ENCODE assay signal across 21 mouse cellular contexts in genomic region chr2:74363255-74363654, GRCm38 (mm10).
DNase-seq lines count a peak whose midpoint lies in the region; ATAC-seq and TF ChIP-seq lines count a peak whose summit lies in the region.
"Had no signal": no experiment of that assay in that cellular context is flagged by ENCODE, and none has a peak within 500 bp of the region (broad histone marks: within the 10 kb centered on the region; RNA-seq: fewer than 3 reads in every experiment).

No protein-coding gene starts in this region.

- no peaks in the 10 kb centered on the region for H3K27me3 ChIP-seq in midbrain, embryonic 11.5 days (ENCODE audit: control insufficient read depth, insufficient read depth, low read length)
- no peaks in the 10 kb centered on the region for H3K27me3 ChIP-seq in midbrain, postnatal 0 days (ENCODE audit: insufficient read depth, low read length)
- H3K27me3 ChIP-seq: forebrain, embryonic 13.5 days; heart, embryonic 13.5 days; hindbrain, embryonic 12.5 days; hindbrain, embryonic 15.5 days had no signal

- H3K9ac ChIP-seq in midbrain, embryonic 11.5 days (ENCODE audit: low read length), result no peak overlapping the region
- no peak overlapping the region for H3K9ac ChIP-seq in midbrain, postnatal 0 days (replicated peaks; ENCODE audit: low read length, poor library complexity, severe bottlenecking)
- H3K9ac ChIP-seq: forebrain, embryonic 13.5 days; heart, embryonic 13.5 days; hindbrain, embryonic 12.5 days; hindbrain, embryonic 15.5 days had no signal

- H3K27ac ChIP-seq in gastrocnemius, adult 2 months, result peak overlapping the region; percentile 53; the same call in 1 of the 2 replicates
- H3K27ac ChIP-seq in midbrain, embryonic 11.5 days (ENCODE audit: low read depth, low read length), result no peak overlapping the region
- no peak overlapping the region for H3K27ac ChIP-seq in midbrain, postnatal 0 days (ENCODE audit: low read depth, low read length)
- H3K27ac ChIP-seq: forebrain, embryonic 10.5 days; forebrain, embryonic 13.5 days; heart, adult 2 months; heart, embryonic 10.5 days; heart, embryonic 13.5 days; hindbrain, embryonic 12.5 days; hindbrain, embryonic 15.5 days had no signal

- WGBS in midbrain, embryonic 11.5 days, result 90% methylated on average over 2 of the region's 2 CpGs
- 86% methylated on average over 2 of the region's 2 CpGs for WGBS in midbrain, postnatal 0 days

- H3K36me3 ChIP-seq in midbrain, embryonic 11.5 days (ENCODE audit: control insufficient read depth, insufficient read depth, low read length), result no peaks in the 10 kb centered on the region
- H3K36me3 ChIP-seq in midbrain, postnatal 0 days (ENCODE audit: insufficient read depth, low read length), result no peaks in the 10 kb centered on the region
- H3K36me3 ChIP-seq: forebrain, embryonic 10.5 days; heart, embryonic 10.5 days; heart, embryonic 13.5 days; hindbrain, embryonic 12.5 days; hindbrain, embryonic 15.5 days had no signal

- no peak overlapping the region for H3K4me3 ChIP-seq in gastrocnemius, adult 2 months
- no peak overlapping the region for H3K4me3 ChIP-seq in midbrain, embryonic 11.5 days (ENCODE audit: low read depth, low read length)
- no peak overlapping the region for H3K4me3 ChIP-seq in midbrain, postnatal 0 days (ENCODE audit: low read depth, low read length)
- H3K4me3 ChIP-seq: forebrain, embryonic 10.5 days; forebrain, embryonic 13.5 days; heart, adult 2 months; heart, embryonic 10.5 days; heart, embryonic 13.5 days; hindbrain, embryonic 12.5 days; hindbrain, embryonic 15.5 days had no signal

- no peaks in the 10 kb centered on the region for H3K9me3 ChIP-seq in midbrain, embryonic 11.5 days (ENCODE audit: control insufficient read depth, low read length)
- no peaks in the 10 kb centered on the region for H3K9me3 ChIP-seq in midbrain, postnatal 0 days (ENCODE audit: low read length)
- H3K9me3 ChIP-seq: forebrain, embryonic 10.5 days; forebrain, embryonic 13.5 days; heart, embryonic 10.5 days; heart, embryonic 13.5 days; hindbrain, embryonic 12.5 days had no signal

- H3K4me2 ChIP-seq in midbrain, embryonic 11.5 days, result no peak overlapping the region
- no peak overlapping the region for H3K4me2 ChIP-seq in midbrain, postnatal 0 days (ENCODE audit: low read depth, low read length, poor library complexity, severe bottlenecking)
- H3K4me2 ChIP-seq: forebrain, embryonic 13.5 days; heart, embryonic 13.5 days; hindbrain, embryonic 12.5 days; hindbrain, embryonic 15.5 days had no signal

- no peak for ATAC-seq in midbrain, embryonic 11.5 days (ENCODE audit: low FRiP score)
- no peak for ATAC-seq in midbrain, postnatal 0 days (ENCODE audit: low FRiP score)
- ATAC-seq: CD4-positive, CD25-positive, alpha-beta regulatory T cell, adult 4 months; forebrain, embryonic 13.5 days; forebrain, embryonic 16.5 days; intestine, postnatal 0 days had no signal

- TF ChIP-seq CTCF in gastrocnemius, adult 2 months (IDR thresholded peaks at IDR 0.05), result no peak
- no peak for TF ChIP-seq CTCF in midbrain, postnatal 0 days (IDR thresholded peaks at IDR 0.05)

- DNase-seq in adrenal gland, adult 8-10 months, result peak; percentile 4
- DNase-seq in adrenal gland, postnatal 25 days, result no peak
- peak; percentile 46 for DNase-seq in gastrocnemius, adult 2 months
- no peak for DNase-seq in gastrocnemius, postnatal 36 days
- peak; percentile 45 for DNase-seq in midbrain, embryonic 11.5 days (ENCODE audit: low spot score, missing footprints)
- no peak for DNase-seq in midbrain, postnatal 0 days (ENCODE audit: low spot score)
- DNase-seq in frontal cortex, postnatal 36 days (ENCODE audit: low spot score in 2 of 2), result no peak
- DNase-seq: cerebellum, adult 18-20 months; cerebellum, adult 9-10 months; cerebellum, postnatal 14 days; heart, adult 2 months; kidney, adult 2 months had no signal

- intact Hi-C loops in gastrocnemius, adult 2 months (cut with DNase I), result loop anchor here (5.0 kb wide), 2 partner anchors 129 to 214 kb away; partner anchors contain the start of gene Lnpk
- intact Hi-C loops in gastrocnemius, postnatal 36 days (cut with DNase I), result no loop called here

- H3K4me1 ChIP-seq in midbrain, embryonic 11.5 days (ENCODE audit: control insufficient read depth, insufficient read depth, low read length), result no peaks in the 10 kb centered on the region
- no peaks in the 10 kb centered on the region for H3K4me1 ChIP-seq in midbrain, postnatal 0 days (ENCODE audit: insufficient read depth, low read length)
- H3K4me1 ChIP-seq: forebrain, embryonic 10.5 days; forebrain, embryonic 13.5 days; heart, embryonic 10.5 days; heart, embryonic 13.5 days; hindbrain, embryonic 12.5 days; hindbrain, embryonic 15.5 days had no signal

Comparison
In these comparisons a context has a peak if more than half of its experiments do, and no peak if none do; other contexts are left out.
1. DNase-seq: peak in adrenal gland, adult 8-10 months (single experiment), gastrocnemius, adult 2 months (single experiment) and midbrain, embryonic 11.5 days (single experiment); none in adrenal gland, postnatal 25 days (single experiment), gastrocnemius, postnatal 36 days (0 of 2), midbrain, postnatal 0 days (single experiment) and frontal cortex, postnatal 36 days (0 of 2).